Mouse (Mus musculus) adrenal gland, postnatal 14 days (tissue): ENCODE measurements around the gene Tspo2. TPM values are rescaled to one million over a fixed set of nuclear protein-coding genes. Genes with fewer than 3 reads are reported as not detected.

Source experiments
- DNase-seq: peaks from one replicate; pipeline ENCODE4 v3.0.0; 2021; ENCODE audit warnings: mixed read lengths
- total RNA-seq: library from RNA; stranded (reverse); gene quantifications from 2 replicates; pipeline ENCODE4 v1.2.3, GENCODE M21; 2021

The Tspo2 gene
- total RNA-seq, 1 experiment from 2014 or later = 4.6 TPM

DNA sequence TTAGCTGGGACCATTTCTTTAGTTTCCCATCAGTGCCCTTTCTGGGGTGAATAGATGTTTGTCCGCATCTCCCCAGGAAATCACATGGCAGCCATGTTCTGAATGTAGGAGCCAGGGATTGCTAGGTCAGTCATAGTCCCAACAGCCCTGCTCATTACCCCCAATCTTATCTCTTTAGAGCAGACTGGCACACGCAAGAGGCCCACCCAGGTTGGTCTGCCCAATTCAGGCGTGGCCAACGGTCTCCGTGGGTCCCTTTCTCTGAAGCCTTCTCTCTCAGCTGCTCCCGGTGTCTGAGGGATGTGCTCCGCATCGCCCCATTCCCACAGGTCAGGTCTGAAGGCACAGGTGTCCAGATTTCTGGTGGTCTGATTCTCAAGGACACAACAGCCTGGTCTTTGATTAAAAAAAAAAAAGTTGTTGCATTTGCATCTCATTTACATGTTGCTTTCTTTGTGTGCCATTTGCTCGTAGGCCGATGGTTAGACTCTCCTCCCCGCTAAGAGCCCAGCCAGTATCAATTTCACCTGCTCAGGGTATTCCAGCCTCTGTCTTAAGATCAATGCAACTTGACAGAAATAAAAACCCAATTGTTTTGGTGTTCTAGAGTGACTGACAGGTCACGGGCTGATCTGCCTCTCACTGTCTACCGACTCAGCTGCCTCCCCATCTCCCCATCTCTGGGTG lies 513 bp downstream of the Tspo2 start:
- DNase-seq = no peak

DNA sequence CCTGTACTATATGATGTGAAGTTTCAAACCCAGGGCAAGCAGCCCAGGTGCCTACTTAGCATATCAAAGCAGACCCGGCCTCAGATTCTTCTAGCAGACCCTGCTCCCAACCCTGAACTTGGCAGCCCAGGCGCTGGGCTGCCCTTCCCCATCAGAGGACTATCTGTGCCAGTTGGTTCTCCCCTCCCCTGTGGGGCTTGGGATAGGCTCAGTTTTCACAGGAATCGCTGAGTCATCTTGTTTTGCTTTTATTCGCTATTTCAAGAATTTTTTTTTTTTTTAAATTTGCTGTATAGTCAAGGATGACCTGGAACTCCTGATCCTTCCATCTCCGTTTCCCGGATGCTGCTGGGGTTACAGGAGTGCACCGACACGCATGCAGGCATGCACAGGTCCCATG lies 3.6 kb downstream of the Tspo2 start:
- DNase-seq = no peak

DNA sequence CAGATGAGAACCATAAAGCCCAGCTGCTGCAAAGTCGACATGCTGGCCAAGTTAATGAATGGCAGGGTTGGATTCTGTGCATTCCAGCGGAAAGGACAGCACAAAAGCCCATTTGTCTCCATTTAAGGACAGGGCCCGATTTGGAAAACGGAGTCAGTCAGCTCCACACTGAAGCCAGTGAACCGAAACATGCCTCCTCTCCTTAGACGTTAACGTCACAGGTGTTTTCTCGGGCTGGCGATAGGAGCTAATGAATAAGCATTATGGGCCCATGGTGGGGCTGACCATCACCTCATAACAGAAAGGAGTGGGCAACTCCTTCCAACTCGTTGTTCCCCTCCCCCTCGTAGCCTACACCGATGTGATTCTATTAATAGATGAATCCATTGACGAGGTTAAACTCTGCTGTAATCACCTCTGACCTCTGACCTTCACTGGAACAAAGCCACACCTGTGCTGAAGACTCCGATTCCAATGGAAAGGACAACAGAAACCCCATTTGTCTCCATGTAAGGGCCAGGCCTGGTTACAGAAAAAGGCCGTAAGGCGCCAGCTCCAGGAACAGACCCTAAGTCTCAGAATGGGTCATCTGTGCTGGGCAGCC lies 7.7 kb downstream of the Tspo2 start:
- DNase-seq = no peak

DNA sequence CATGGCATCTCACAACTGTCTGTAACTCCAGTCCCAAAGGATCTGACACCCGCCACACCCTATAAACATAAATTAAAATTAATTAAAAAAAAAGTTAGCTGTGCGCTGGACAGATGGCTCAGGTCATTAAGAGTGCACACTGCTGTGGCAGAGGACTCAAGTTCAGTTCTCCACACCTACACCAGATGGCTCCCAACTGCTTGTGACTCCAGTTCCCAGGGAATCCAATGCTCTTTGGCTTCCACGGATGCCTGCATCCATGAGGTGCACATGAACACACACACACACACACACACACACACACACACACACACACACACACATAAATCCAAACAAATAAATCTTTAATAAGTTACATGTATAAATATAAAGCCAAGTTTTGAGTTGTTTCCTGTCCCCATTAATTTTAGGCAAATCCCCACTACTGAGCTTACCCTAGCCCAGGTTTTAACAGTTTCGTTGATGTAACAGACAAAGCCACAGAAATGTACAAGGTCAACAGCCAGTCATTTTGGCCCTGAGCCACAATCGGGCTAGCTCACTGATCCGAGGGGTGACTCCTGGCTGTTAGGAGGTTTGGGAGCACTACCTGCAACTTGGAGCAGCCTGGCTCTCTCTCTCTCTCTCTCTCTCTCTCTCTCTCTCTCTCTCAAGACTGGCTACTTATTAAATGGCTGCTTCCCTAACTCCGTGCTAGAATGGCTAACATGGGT lies 8.4 kb downstream of the Tspo2 start:
- DNase-seq = peak; percentile 73

- DNase-seq = no peak
Measured at GRCm38 (mm10) chr17:48437421-48437911, 13.9 kb downstream of the Tspo2 start.

GRCm38 (mm10) chr17:48436487-48436886 lies 14.8 kb downstream of the Tspo2 start:
- DNase-seq = no peak

DNA sequence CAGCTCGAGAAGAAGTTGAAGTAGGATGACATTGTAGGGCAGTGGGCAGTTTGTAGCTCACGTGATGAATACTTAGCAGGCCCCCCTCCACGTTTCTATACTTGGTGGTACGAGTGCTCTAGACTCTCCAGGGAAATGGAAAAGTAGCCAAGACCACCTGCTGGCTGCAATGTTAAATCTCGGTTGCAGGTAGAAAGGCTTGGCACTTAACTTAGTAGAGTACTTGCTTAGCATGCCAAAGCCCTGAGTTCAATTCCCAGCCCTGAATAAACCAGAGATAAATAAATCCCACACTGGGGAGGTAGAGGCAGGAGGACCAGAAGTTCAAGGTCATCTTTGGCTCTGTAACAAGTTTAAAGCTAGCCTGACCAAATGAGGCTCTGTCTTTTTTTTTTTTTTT lies 16.8 kb downstream of the Tspo2 start:
- DNase-seq = no peak

DNA sequence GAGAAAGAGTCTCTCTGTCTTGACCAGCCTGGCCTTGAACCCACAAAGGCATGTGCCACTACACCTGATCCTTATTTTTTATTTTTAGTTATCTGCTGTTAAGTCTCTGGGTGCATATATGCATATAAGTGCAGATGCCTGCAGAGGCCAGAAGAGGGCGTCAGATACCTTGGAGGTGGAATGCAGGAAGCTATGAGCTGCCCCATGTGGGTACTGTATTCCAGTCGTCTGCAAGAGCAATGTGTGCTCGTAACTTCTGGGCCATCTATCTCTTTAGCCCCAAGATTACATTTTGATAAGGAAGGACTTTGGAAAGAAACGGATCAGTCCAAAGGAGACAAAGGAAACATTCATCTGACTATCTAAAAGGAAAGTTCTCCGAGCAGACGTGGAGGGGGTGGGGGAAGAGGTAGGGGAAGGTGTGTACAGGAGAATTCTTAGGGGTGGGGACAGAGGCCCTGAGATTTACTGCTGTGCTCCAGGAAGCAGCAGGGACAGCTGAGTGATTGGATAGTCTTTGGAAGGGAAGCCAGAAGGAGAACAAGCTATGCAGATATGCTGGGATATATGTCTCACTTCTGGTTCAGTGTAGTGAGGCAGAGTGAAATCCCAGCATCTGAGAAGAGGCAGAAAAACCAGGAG lies 17.5 kb downstream of the Tspo2 start:
- DNase-seq = no peak

DNA sequence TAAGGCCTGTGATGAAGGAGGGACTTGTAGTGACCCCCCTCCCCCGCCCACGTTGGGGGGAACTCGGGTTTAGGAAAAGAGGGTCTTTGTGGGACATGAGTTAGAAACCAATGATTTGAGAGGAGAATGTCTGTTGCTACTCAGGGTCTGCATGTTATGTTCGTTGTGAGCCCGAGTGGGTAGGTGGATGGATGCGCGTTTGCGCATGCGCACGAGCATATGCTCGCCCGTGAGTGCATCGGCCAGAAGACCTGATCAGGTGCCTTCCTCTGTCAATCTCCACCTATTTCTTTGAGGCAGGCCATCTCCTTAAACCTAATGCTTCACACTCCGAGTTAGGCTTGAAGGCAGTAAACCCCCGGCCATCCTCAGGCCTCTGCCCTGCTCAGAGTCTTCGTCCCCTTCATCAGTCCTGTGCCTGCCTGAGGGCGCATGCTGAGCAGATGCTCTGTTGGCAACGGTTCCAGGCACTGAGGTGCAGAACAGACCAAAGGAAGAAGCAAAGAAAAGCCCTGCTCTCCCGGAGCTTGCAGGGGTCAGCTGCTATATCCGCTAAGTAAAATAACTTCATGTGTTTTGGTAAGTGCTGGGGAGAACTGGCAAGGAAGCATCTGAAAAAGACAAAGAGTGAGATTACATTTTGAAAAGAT lies 18.2 kb downstream of the Tspo2 start:
- no peak for DNase-seq

GRCm38 (mm10) chr17:48432158-48432980 lies 19.0 kb downstream of the Tspo2 start, which contains the start of gene Apobec2:
TSS of gene Apobec2 (minus strand) at chr17:48432930.
- peak; percentile 15 for DNase-seq

DNA sequence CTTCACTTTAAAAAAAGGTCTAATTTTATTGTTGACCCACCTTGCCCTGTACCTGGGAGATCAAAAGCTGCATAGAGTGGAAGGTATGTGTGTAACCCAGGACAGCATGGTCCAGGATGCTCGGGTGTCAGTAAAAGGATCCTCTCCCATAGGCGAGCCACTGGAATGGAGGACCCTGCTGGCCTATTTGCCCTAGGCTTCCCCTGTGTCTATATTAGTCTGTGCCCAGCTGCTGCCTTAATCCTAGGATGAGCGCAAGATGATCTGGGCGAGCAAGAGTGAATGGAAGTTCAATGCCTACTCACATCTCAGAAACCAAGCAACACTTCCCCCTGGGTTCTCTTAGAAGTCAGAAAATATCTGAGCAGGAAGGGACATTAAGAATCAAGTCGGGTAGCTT lies 20.3 kb downstream of the Tspo2 start:
- DNase-seq = no peak

GRCm38 (mm10) chr17:48430394-48430793 lies 20.9 kb downstream of the Tspo2 start:
- no peak for DNase-seq

DNA sequence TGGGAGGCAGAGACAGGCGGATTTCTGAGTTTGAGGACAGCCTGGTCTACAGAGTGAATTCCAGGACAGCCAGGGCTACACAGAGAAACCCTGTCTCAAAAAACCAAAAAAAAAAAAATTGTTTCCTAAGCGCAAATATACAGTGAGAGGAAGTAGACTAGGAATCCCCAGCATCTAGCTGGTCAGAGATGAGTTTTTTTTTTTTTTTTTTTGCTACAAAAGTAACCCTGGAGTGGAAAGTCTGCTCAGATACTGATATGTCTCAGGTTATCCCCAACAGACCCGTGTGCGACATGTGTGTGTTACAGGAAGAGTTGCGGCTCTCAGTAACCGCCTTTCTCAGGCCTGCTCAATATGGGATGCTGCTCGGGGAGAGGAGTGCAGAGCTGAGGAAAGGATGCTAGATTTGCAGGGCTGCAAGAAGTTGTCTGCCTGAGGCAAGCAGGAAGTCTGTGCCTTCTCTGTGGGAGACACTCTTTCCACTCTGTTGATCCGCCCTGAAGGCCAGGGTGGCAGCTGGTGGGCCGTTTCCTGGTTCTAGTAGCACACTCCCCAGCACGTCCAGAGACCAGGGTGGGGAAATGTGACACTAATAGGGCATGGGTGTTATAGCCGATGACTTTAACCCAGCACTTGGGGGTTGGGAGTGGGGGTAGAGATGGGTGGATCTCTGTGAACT lies 23.3 kb downstream of the Tspo2 start:
- DNase-seq = peak; percentile 17

GRCm38 (mm10) chr17:48426991-48427750 lies 24.2 kb downstream of the Tspo2 start:
- peak; percentile 14 for DNase-seq

DNA sequence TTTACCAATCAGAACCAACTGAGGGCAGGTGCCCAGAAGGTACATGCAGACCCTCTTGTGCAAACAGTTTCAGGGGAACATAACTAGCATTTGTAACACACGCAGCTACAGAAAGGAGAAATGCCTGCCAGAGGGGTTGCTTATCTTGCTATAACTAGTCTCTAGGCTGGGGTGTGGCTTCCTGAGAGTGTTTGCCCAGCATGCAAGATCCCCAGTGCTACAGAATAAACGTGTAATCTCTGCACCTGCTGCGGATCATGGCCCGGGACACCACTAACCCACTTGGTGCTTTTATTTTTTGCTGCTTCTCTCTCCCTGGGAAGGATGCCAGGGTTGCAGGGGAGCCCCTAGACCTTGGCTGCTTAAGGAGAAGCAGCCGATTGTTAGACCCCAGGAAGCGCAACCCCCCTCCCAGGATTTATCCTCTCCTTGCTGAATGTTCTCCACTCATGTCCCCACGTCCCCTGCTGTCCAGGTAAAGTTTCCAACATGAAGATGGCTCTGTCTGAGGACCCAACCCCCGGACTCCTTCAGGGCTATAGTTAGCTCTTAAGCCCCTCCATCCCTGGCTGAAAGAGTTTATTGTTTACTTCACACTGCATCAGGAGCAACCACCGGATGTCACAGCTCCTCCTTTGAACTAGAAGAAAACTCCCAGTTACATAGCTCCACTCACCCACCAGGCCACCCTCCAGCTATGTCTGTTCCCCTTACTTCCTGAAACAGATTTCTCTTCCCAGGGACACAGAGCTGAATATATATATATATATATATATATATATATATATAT lies 25.3 kb downstream of the Tspo2 start:
- DNase-seq = no peak

DNA sequence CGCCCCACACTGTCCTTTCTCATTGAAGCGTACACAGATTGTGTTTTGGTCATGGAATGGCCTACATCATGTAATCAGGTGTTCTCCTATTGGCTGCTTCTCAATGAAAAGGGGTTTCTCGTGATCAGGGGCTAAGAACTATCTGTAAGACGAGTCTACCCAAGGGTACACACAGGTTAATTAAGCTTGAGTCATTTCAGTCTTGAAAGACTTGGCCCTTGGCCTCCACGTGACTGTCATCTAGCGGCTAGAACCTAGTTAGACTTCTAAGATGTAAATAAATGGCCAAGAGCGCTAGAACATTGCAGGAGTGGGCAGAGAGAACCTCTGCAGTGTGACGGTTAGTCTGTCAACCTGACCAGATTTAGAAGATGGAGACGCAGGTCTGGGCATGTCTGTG lies 27.1 kb downstream of the Tspo2 start:
- DNase-seq = no peak

GRCm38 (mm10) chr17:48419571-48419970 lies 31.8 kb downstream of the Tspo2 start:
- DNase-seq = no peak

DNA sequence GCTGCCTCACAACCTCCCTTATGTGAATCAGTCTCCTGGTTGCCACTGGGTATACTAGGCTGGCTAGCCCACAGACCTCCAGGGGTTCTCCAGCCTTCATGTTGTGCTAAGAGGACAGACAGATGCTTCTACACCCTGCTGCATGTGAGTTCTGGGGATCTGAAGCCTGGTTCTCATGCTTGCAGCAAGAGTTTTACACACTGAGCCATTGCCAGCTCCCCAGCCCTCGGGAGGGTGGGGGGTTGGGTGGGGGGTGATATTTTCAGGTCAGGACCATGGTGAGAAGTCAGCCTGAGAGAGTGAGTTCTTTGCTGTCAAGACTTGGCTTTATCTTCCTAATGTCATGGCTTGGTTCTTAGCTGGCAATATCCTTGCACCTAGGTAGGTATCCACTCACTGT lies 32.5 kb downstream of the Tspo2 start:
- DNase-seq = no peak

DNA sequence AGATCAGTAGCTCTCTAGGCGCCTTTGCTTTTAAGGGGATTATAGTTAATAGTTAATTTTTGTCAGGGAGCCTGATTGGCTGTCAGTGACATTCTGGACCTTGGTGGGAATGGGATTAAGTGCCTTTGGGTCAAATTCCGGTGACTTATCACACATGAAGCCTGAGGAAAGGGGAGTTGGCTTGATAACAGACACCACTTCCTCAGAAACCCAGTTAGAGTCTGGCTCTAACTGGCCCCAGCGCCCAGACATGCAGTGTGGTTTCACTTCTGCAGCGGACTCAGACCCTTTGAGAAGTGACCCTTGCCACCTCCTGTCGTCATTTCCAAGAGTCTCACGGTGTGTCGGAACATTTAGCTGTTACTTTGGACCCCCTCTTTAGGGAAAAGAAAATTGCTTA lies 33.1 kb downstream of the Tspo2 start:
- DNase-seq = no peak
